Mouse (Mus musculus): Measurements from ENCODE around the gene Gnai2.
A peak's percentile ranks its signal among the peaks of the same experiment; 100 is the strongest.

Gene Gnai2

DNA sequence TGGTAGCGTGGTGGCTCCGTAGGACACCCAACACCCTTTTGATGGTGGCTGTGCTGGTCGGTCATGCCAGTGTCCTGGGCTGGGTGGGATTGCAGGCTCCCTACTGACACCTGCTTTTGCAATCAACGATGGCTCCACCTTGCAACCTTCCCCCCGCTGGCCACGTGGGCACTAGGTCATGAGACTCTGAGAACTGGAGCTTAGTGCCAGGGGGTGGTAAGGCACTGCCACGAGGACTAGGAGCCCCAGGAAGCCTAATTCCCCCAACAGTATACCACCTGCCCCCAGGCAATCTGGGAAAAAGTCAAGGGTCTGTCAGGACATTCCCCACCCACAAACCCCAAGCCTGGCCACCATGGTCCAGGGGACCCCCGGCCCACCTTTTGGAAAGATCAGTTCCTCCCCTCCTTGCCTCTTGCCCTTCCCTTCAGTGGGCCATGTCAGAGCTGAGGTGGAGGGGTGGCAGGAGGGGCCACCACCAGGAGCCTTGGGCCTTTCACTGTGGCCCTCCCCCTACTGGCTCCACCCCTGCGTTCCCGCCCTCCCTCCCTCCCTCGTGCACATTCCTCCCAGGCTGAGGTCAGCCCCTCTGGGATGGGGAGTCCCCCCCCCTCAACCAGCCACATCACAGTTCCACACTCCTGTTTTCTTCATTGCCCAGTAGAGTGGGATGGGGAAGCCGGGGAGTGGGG, 26.3 kb downstream of the Gnai2 start, which contains the start of gene Sema3b:
Sema3b (minus strand) TSS at position 489 of the 692 bp plus-strand sequence.
- DNase-seq: peak; percentile 58

DNA sequence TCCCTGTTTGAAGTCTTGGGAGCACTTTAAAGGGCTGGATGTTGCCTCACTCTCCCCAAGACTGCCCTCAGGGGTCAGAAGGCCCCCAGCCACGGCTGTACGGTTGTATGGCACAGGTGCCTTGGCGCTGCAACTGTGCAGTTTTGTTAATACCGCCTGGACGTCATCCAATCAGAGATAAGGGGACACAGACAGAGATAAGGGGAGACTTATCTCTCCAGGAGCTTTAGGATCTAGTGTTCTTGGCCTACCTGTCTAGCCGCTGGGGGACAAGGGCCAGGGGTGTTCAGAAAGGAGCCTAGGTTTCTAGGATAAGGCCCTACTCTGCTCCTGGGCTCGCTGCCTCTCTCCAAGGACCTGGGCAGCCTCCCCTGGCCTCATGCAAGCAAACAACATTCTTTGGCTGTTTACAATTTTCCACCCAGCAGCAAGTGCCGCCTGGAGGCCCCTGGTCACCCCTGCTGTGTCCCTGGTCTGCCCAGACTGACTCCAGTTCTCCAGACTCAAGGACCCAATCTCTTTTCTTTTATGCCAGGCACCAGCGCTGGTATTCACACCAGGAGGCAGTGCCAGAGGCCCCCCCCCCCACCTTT, 27.4 kb downstream of the Gnai2 start:
- DNase-seq: peak; percentile 47

DNA sequence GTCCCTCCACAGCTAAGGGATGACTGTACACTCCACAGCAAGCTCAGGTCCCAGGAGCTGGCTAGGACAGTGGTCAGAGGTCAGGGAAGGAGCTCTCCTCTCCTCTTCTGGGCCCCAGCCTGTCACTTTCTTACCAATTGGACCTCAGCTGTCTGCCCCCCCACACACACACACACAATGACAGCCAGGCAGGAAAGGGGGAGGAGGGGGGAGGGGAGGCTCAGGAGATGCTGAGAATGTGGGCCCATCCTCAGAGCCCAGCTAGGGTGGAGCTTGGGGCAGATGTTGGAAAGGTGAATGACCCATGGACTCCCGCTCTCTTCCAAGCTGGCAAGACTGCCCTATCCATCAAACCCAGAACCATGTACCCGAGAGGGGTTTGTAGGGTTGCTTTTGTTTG, 28.1 kb downstream of the Gnai2 start:
- no peak for DNase-seq

DNA sequence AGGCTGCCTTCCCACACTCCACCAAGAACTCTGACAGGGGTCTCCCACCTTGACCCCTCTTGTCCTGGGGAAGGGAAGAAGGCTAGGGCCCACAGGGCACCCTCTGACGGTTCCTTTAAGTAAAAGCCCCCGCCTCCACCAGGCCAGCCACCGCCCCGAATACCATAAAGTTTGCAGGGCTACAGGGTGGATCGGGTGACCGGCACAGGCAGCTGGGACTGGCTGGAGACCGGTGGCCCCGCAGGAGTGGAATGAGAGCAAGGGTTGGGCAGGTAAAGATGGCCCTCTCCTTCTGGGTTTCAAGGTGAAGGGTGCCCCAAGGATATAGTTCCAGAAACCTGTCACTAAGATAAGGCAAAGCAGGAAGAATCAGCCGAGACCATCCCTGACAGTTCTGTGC, 28.6 kb downstream of the Gnai2 start:
- DNase-seq: peak; percentile 41

DNA sequence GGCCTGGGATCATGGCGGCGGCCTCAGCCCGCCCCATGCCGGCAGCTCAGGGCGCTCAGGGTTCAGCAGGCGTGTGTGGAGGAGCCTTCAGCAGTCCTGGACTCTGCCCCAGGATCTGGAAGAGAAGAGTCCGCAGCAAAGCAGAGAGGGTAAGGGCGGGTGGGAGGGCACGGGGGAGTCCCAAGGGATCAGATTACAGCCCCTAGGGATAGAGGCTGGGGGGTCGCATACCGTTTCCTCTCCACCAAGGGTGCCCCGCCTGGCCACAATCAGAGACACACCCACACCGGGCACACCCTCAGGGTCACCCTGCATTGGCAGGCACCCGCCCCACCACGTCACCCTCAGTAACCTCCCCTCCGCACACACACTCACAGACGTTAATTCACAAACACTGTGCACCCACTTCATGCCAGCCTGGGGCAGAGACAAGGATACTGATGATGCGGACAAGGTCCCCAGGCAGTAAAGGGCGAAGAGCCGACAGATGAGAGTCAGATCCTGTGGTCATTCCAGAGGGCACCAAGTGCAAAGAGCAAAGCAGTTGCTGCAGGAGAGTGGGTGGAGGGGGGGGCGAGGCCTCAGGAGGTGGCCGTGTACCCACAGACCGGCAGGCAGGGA, 30.0 kb downstream of the Gnai2 start:
- peak; percentile 76 for DNase-seq

DNA sequence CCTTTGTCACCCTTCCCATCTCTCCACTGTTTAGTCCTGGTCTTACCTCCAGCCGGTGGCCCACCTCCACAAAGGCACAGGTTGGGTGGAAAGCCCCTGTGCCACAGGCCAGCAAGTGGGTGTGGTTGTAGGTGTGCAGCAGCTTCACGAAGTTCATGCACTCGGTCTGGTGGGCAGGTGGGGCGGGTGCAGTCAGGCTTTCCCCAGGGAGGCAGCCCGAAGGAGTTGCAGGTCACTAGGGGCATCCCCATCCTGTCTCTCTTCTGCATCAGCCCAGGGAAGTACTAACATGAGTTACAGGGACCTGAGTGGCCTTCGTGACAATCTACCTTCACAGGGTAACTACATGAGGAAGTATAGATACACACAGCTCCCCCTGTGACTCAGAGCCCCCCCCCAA, 31.9 kb downstream of the Gnai2 start:
- DNase-seq: no peak

DNA sequence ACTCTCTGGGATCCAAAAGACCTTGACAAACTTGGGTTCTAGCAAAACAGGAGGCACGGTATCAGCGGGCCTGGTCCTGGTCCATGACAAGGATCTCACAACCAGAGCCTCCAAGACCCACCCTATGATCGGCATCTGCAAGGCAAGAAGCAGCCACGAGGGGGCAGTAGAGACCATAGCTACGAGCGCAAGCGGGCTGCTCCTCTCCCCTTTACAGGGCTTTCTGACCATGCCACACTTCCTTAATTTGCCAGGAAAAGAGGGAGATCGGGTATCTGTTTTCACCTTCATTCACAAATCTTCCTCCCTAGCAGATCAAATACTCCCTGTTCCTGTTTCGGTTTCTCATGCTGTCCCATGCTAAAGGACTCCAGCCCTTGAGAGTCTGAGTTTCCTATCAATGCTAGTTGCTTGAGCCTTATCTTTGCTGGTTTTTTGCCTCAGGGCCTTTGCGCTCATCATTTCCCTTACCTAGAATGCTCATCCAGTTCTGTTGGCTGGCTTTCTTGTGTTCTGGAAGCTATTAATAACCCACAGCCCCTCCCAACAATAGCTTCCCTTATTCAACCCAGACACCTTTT, 33.0 kb downstream of the Gnai2 start:
- peak; percentile 95 for DNase-seq

DNA sequence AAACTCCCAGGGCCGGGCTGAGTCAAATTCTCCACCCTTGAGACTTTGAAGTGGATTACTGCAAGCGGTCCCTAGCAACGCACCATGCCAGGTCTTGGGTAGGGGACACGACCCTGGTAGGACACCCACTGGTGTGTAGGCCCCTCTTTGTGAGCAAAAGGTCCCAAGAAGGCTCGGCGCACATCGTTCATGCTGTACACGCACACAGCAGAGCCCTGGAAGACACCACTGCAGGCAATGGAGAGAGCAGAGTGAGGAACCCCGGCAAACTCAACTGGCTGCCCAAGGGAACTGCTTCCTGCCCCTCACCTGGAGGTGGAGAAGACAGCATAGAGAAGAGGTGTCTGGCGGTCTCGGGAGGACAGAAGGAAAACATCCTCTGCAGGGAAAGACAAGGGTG, 33.9 kb downstream of the Gnai2 start:
- no peak for DNase-seq

DNA sequence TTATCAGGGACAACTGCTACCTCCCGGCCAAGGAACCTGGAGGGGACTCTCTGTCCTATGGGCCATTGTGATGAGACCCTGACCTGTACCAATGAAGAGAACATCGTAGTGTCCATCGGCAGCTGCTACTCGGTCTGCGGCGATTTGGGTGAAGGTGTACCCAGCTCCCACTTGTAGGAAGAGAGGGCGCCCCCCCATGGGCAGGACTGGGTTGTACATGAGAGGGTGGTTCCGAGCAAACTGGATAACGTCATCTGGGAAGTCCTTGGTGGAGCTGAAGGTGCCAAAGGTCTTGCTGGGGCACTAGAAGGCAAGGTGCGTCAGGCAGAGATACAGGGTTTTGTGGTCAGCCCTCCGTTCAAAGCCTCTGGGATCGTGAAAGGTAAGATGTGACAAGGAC, 34.4 kb downstream of the Gnai2 start:
- no peak for DNase-seq

DNA sequence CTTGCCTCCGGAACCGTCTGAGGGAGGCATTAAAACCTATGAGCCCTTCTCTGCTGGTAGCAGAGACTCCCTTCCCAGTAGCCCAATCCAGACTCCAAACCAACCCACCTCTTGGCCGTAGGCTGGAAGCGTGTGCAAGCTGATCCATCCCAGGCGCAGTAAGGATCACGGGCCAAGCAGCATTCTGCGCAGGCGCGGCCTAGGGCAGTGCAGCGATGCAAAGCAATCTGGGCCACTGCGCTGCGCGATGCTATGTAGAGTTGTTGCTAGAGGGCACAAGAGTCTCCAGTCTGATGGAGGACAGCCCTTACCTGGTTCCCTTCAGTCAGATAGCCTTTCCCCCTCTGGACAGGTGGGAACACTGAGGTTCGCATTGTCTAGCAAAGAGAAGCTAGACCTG, 35.3 kb downstream of the Gnai2 start:
- DNase-seq: no peak

DNA sequence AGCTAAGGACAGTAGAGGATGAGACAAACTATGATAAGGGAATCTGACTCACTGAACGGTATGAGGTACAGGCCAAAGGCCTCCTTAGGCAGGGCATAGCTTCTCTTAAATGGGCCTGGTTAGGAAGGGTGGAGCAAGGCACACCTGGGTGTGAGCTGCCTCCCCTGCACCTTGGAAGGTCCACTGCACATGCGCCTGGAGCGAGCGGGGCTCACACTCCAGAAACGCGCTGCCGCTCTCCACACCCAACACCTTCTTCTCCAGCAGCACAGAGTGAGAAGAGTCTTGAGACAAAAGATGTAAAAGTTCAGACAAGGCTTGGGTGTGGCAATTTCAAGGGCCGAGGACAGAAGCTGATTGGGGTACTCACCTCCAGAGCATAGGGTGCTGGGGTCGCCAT, 35.7 kb downstream of the Gnai2 start:
- DNase-seq: no peak

DNA sequence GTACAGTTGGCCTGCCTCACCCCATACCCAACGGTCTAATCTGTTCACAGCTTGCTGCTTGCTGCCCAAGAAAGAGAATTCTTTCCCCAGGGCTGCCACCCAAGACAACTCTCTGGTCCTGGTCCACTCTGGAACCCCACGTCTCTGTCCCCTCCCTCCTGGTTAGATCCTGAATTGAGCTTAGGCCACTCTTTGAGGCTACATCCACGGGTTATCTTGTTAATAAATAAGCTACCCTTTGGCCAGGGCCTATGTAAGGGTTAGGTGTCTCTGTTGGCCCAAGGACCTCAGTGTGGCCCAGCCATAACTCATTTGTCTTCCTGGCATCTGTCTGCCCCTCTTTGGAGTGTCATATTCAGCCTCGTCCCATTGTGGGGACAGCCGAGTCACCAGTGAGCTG, 36.8 kb downstream of the Gnai2 start:
- DNase-seq: no peak

DNA sequence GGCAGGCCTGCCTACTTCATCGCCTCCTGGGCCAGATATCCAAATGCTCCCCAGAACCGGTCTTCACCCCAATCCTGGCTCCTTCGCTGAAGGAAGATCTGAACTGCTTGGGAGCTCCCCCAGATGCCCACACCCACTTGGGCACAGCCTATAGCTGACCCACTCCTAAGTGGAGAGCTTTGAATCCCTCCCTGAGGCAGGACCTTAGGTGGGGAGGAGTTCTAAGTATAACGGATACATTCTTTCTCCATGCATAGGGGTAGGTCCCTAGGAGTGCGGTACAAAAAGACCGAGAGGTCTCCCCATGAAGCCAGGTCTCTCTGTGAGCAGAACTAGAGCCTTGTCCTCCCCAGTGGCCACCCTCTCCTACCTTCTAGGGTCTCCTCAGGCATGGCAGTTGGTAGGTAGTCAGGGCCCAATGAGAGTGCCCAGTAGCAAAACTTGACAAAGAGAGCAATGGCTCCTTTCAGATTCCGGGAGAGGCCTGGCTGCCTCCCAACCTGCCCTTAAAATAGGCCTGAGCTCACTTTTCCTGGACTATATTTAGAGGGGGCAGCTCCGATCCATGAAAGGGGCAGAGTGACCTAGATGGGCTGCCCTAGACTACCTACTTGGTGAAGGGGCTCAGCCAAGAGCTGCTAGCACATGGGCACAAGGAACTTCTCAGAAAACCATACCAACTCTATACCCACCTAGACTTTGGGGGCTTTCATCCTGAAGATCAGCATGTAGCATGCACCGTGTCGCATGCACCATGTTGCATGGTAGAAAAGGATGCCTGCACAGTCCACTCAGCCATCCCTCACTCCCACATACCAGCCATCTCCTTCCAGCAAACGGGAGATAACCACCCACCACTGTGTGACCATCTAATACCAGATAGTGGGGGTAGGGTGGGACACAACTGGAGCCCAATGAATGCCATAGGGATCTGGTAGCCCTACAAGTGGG, 38.3 kb downstream of the Gnai2 start:
- DNase-seq: peak; percentile 62

DNA sequence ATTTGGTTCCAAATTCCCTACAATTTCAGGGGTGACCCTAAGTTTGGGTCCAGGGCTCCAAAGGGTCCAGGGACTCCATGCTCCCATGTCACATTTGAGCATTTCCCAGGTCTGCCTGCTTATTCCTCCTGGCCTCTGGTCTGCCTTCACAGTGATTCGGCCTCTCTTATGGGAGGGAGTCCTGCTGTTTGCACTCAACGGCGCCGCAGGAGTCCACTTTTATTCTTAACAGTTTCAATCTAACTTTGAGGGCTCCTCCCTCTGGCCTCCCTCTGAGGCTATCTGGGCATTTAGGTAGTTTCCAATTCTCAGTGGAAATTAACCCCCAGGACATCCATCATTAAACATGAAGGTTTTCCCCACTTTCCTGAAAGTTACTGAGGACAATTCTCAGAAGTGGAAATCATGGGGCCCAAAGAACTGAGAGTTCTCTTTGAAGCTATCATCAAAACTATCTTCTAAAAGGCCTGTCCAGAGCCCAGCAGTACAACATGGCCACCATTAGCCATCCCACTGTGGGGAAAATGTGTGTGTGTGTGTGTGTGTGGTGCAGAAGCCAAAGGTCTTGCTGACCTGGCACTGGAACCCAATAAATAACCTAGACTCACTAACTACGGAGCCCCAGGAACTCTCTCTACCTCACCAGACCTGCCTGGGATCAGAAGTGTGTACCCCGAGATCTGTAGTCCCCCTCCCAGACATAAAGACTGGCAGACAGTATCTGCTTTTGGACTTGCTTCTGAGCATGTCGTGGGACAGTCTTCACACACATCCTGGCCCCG, 40.7 kb downstream of the Gnai2 start:
- no peak for DNase-seq

DNA sequence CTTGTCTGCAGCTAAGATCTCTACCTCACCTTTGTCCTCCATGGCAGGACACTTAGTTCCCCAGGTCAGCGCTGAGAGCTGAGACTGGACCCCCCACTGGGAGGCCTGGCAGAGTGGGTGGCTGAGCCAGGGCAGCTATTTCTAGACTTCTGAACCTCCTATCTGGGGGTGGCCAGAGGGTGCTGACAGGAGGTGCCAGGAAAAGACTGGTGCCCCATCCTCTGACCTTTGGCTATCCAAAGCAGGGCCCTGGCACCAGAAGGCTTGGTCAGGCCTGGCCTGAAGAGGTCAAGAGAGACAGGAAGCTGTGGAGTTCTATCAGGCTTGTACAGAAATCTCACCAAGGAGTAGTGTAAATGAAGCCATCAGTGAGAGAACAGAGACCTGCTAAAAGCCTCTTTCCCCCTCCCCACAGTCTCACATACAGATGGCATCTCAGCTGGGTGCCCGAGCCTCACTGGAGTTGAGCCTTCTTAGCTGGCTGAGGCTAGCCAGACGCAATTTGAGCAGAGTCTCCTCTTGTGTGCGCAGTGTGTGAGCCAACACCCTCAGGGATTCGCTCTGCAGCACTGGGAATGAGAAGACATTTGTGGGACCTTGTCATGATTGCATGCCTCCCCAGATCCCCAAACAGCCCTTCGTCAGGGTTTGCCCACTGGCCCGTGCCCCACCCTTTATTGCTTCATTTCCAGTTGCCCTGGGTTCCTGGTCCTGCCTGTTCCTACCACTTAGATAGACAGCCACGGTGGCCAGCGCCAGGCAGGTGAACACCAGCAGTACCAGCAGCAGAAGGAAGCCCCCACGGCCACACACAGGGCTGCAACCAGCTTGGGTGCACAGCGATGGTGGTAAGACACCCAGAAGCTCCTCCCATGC, 41.8 kb downstream of the Gnai2 start:
- no peak for DNase-seq

DNA sequence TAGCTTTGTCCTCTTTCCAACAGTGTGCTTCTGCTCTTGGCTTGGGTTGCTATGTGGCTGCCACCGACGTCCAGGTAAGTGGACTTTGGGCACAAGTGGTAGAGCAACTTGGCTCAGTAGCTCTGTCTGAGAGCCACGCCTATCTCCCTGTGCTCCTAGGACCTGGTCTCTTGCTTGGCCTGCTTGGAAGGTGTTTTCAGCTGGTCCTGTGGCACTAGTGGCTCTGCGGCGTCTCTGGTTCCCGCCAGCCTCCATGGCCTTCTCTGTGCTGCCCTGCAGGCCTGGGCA, 44.5 kb downstream of the Gnai2 start:
- DNase-seq: peak; percentile 64

DNA sequence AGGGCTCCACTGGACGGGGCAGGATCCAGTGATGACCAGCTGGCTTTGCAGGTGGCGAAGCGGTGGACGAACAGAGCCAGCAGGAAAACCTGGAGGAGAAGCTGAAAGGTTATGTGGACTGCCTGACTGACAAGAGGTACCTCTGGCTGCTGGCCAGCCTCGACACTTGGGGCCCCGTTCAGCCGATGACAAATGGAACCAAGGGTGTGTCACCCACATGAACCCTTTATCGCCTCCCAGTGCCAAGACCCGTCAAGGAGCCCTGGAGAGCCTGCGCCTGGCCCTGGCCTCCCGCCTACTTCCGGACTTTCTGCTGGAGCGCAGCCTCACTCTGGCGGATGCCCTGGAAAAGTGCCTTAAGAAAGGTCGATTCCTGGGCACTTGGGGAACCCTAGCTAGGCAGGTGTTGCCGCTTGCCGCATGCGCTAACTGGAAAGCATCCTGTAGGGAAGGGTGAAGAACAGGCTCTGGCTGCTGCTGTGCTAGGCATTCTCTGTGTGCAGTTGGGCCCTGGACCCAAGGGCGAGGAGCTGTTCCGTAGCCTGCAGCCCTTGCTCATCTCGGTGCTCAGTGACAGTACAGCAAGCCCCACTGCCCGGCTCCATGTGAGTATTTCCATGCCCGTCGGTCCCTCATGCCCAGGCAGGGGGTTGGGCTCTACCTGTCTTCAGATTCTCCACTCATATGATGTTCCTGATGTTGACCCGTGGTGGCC, 45.0 kb downstream of the Gnai2 start:
- DNase-seq: peak; percentile 90

DNA sequence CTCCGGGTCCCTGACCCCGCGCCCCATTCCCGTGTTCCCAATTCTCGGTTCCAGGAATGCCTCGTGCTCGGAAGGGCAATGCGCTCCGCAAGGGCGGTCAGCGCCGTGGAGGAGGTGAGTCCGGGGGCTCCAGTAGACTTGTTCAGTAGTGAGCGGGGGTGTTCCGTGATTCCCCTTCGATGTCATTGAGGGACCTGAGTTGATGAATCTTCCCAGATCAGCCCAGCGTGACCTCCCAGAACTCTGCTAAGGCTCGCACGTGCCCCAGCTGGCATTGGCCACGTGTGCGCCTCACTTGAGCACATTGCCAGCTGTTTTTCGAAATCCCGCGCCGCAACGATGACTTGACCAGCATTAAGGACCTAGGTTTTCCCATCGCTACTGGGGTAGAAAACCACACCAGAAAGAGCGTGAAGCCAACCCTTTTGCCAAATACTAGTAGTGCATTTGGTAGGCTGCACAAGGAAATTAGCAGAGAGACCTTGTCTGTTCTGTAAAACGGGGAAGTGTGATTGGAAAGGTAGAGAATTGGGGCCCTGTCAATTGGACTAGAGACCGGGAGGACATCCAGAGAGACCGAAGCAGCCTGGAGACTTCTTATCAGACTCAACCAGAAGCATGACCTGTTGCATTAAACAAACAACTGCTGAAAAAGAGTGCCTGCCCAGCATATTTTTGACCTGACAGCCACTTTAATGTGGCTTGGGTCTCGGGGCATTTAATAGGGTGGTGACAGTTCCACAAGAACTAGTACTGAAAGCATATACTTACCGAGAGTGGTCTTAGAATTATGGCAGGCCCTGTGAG, 47.1 kb downstream of the Gnai2 start:
- DNase-seq: peak; percentile 80

DNA sequence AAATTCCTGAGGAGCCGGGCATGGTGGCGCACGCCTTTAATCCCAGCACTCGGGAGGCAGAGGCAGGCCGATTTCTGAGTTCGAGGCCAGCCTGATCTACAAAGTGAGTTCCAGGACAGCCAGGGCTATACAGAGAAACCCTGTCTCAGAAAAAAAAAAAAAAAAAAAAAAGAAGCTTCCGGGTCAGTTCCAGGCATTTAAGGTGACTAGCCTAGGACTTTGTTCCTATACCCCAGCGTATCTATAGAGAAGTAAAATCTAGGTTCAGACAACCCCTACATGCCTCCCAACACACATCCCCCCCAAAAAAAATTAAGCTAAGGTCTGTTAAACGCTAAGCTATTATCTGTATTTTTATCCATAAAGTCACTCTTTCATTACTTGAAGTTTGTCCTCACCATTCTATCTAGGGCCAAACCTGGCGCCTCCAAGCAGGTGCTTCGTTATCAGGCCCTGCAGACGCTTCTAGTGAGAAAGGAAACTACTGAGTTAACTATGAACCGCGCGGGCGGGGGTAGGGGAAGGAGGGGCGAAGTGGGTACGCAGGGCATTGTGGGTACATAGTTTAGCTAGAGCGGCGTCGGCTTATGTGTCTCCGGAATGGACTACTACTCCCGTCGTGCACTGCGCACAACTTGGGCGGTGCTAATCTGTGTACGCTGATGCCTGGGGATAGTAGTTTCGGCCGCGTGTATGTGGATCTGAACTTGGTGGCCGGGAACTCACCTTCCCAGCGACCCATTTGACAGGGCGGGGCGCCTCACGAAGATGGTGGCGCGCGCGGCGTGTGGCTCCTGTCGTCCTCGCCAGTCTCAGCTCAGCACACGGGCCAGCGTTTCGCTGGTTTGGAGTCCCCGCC, 48.0 kb downstream of the Gnai2 start, which contains the start of gene Ifrd2:
Ifrd2 (plus strand) TSS at position 669 of the 859 bp plus-strand sequence.
- DNase-seq: peak; percentile 100
